Mouse (Mus musculus) cerebellum, adult (tissue): ENCODE data around the gene Ick.

Experiments used
- ATAC-seq: cut with Nextera tagmentation; 2 replicates; pipeline ENCODE4 v1.9.2; 2017; ENCODE audit warnings: mild to moderate bottlenecking, moderate library complexity, mixed read lengths; ENCODE audit not compliant: insufficient number of reproducible peaks, low FRiP score, low TSS enrichment

Ick gene

GRCm38 (mm10) chr9:78185686-78186085 is 76.7 kb downstream of the Ick start:
- no peak for ATAC-seq

GRCm38 (mm10) chr9:78188910-78189309 is 79.9 kb downstream of the Ick start:
- no peak for ATAC-seq

- ATAC-seq, result no peak
Measured at GRCm38 (mm10) chr9:78190651-78191634, 82.0 kb downstream of the Ick start.

DNA sequence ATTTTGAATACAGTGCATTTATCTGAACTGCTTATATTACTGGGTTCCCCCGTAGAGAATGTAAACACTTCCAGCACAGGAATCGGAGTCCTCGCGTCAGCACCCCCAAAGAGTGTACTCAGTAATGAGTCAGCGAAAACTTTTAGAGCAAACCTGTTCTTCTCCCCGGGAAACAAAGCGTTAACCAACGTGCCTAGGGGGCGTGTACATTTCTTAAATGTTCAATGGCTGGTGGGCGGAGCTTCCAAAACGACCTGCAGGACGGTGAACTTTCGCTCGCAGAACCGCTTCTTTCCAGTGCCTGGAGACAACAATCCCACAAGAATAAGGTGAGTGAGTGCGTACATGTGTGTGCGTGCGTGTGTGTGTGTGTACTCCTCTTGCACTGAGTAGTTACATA is 82.7 kb downstream of the Ick start:
- ATAC-seq, result no peak

GRCm38 (mm10) chr9:78193902-78194597 is 85.1 kb downstream of the Ick start:
- ATAC-seq, result peak; percentile 59; the same call in 1 of the 2 replicates

GRCm38 (mm10) chr9:78195034-78195433 is 86.0 kb downstream of the Ick start:
- no peak for ATAC-seq

- no peak for ATAC-seq
Measured at GRCm38 (mm10) chr9:78197801-78198200, 88.8 kb downstream of the Ick start.

DNA sequence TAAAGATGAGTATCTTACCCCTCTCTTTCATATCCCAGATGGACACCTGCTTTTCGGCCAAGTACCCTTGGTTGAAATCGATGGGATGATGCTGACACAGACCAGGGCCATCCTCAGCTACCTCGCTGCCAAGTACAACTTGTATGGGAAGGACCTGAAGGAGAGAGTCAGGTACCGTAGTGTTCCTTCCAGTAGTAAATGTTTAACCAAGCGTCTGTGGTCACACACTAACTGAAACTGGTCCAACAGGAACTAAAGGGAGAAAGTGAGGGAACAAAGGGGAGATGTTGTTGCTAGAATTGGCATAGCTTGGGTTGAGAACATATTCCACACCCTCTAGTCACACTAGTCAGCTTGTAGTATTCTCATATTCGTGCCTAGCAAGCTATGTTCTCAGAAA is 95.2 kb downstream of the Ick start:
- no peak for ATAC-seq

DNA sequence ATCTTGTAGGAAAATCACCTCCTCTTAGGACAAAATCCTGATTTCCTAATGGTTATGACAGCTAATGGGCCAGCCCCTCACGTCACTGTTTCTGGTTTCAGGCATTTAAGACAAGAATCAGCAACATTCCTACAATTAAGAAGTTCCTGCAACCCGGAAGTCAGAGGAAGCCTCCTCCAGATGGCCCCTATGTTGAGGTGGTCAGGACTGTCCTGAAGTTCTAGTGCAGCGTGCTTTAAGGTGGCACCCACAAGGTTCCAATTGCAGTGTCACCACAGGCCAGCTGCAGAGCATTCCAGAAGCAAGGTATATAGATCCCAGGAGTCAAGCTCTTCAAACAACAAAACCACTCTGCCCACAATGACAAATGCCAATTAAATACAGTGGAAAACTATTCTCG is 100.0 kb downstream of the Ick start:
- ATAC-seq, result no peak

GRCm38 (mm10) chr9:78210079-78210478 is 101.1 kb downstream of the Ick start:
- ATAC-seq, result no peak

- no peak for ATAC-seq
Measured at GRCm38 (mm10) chr9:78210821-78211220, 101.8 kb downstream of the Ick start.

- no peak for ATAC-seq
Measured at GRCm38 (mm10) chr9:78211521-78211920, 102.5 kb downstream of the Ick start.

GRCm38 (mm10) chr9:78212341-78213049 is 103.5 kb downstream of the Ick start:
- ATAC-seq, result no peak

DNA sequence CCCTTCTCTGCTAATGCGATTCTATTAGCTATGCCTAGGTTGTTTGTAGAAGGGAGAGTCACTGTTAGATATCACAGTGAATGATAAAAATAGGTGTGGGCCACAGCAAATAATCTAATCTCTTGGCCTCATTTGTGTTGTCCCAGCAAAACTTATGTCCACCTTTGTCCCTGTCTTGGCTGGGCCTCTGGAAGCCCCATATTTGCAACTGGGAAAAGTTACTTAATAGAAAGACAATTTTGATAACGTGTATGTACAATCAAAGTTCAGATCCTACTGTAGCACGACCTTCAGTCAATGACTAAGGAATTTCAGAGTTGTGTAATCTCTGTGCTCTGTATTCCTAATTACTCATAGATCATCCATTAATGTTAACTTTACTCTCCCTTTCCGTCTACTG is 108.1 kb downstream of the Ick start:
- no peak for ATAC-seq
